Mouse (Mus musculus) bone marrow, adult 2 months (tissue): ENCODE data around the gene Tshz2.

Experiments used
- CTCF ChIP-seq: fragments of 200-500 bp; IDR thresholded peaks from 2 replicates; pipeline ENCODE4 v1.5.1; 2011; ENCODE audit warnings: low read length, control low read depth; ENCODE audit not compliant: control insufficient read depth, insufficient read depth
- POLR2A ChIP-seq: fragments of 200-500 bp; IDR thresholded peaks from 2 replicates; pipeline ENCODE4 v1.6.1; 2011; ENCODE audit warnings: low read depth, mild to moderate bottlenecking, control low read depth, low read length, borderline replicate concordance; ENCODE audit not compliant: control insufficient read depth

- no peak for TF ChIP-seq CTCF
- no peak for TF ChIP-seq POLR2A
These were observed 47.1 kb downstream of the Tshz2 start for GRCm38 (mm10) chr2:169679951-169680350.
